Mouse (Mus musculus) olfactory bulb, adult 2 months (tissue): ENCODE results near the gene Syne2. TPM values are rescaled to one million over a fixed set of nuclear protein-coding genes. Genes with fewer than 3 reads are reported as not detected.

Source experiments
- H3K27ac ChIP-seq: fragments of 200-500 bp; 2 replicates; pipeline ENCODE4 v1.5.1; 2012; ENCODE audit warnings: low read depth, low read length; ENCODE audit not compliant: insufficient read depth
- H3K4me1 ChIP-seq: fragments of 200-500 bp; 2 replicates; pipeline ENCODE4 v1.6.1; 2012; ENCODE audit warnings: low read length; ENCODE audit not compliant: control insufficient read depth, insufficient read depth
- H3K4me3 ChIP-seq: fragments of 200-500 bp; 2 replicates; pipeline ENCODE4 v1.5.1; 2012; ENCODE audit warnings: mild to moderate bottlenecking, low read depth, low read length, moderate library complexity; ENCODE audit not compliant: insufficient read depth
- CTCF ChIP-seq: fragments of 200-500 bp; IDR thresholded peaks from 2 replicates; pipeline ENCODE4 v1.5.1; 2012; ENCODE audit warnings: low read depth, mild to moderate bottlenecking, low read length, moderate library complexity; ENCODE audit not compliant: insufficient read depth
- POLR2A ChIP-seq: fragments of 200-500 bp; IDR thresholded peaks from 2 replicates; pipeline ENCODE4 v1.6.1; 2012; ENCODE audit warnings: mild to moderate bottlenecking, low read depth, low read length, moderate library complexity; ENCODE audit not compliant: insufficient read depth
- WGBS: fragments of 180-500 bp; shearing (Covaris S2); methylation state at CpG from one replicate; pipeline ENCODE4 v1.1.7; 2018; 5-methylcytosine and 5-hydroxymethylcytosine counted together
- polyA plus RNA-seq: library from polyadenylated mRNA; stranded (reverse); fragments of >200 nt; gene quantifications from 2 replicates; pipeline ENCODE4 v1.2.4, GENCODE M21; 2012; ENCODE audit warnings: low replicate concordance; ENCODE audit not compliant: missing spikeins, insufficient read depth, insufficient read length

The Syne2 gene
- polyA plus RNA-seq, 1 experiment = not detected

- WGBS = 57% methylated on average over 11 of the region's 11 CpGs
- TF ChIP-seq CTCF (no peak), POLR2A (no peak)
These were observed 21.3 kb downstream of the Syne2 start for GRCm38 (mm10) chr12:75839083-75839736.

GRCm38 (mm10) chr12:75841183-75841582 is 23.2 kb downstream of the Syne2 start:
- Histone ChIP-seq H3K27ac (no peak overlapping the region), H3K4me1 (no peaks in the 10 kb centered on the region), H3K4me3 (no peak overlapping the region)
- 83% methylated on average over 7 of the region's 7 CpGs for WGBS
- no peak for TF ChIP-seq CTCF
- TF ChIP-seq POLR2A = no peak

More at GRCm38 (mm10) chr12:75839083-75839736, 21.3 kb downstream of the Syne2 start:
- Histone ChIP-seq H3K4me1 (no peaks in the 10 kb centered on the region), H3K27ac (no peak overlapping the region), H3K4me3 (no peak overlapping the region)

GRCm38 (mm10) chr12:75844311-75844710 is 26.4 kb downstream of the Syne2 start:
- no peak overlapping the region for H3K27ac ChIP-seq
- no peaks in the 10 kb centered on the region for H3K4me1 ChIP-seq
- no peak for TF ChIP-seq CTCF
- TF ChIP-seq POLR2A = no peak
- 87% methylated on average over 4 of the region's 4 CpGs for WGBS
- no peak overlapping the region for H3K4me3 ChIP-seq

- 87% methylated on average over 9 of the region's 9 CpGs for WGBS
- Histone ChIP-seq H3K4me3 (no peak overlapping the region), H3K4me1 (no peaks in the 10 kb centered on the region), H3K27ac (no peak overlapping the region)
- no peak for TF ChIP-seq POLR2A
These were observed 27.1 kb downstream of the Syne2 start for GRCm38 (mm10) chr12:75845070-75845469.

- TF ChIP-seq CTCF = no peak
- no peak for TF ChIP-seq POLR2A
- Histone ChIP-seq H3K4me1 (no peaks in the 10 kb centered on the region), H3K27ac (no peak overlapping the region), H3K4me3 (no peak overlapping the region)
- WGBS = 82% methylated on average over 12 of the region's 12 CpGs
These were observed 28.6 kb downstream of the Syne2 start for GRCm38 (mm10) chr12:75846513-75846912.

GRCm38 (mm10) chr12:75850205-75850604 is 32.3 kb downstream of the Syne2 start:
- 78% methylated on average over 3 of the region's 3 CpGs for WGBS
- Histone ChIP-seq H3K27ac (no peak overlapping the region), H3K4me3 (no peak overlapping the region), H3K4me1 (no peaks in the 10 kb centered on the region)
- TF ChIP-seq POLR2A (no peak), CTCF (no peak)

- no peaks in the 10 kb centered on the region for H3K4me1 ChIP-seq
- WGBS = 87% methylated on average over 8 of the region's 8 CpGs
- TF ChIP-seq CTCF = no peak
- no peak overlapping the region for H3K27ac ChIP-seq
- no peak overlapping the region for H3K4me3 ChIP-seq
These were observed 33.5 kb downstream of the Syne2 start for GRCm38 (mm10) chr12:75851481-75851880.

GRCm38 (mm10) chr12:75852384-75852783 is 34.5 kb downstream of the Syne2 start:
- Histone ChIP-seq H3K27ac (no peak overlapping the region), H3K4me3 (no peak overlapping the region), H3K4me1 (no peaks in the 10 kb centered on the region)
- WGBS = 75% methylated on average over 6 of the region's 6 CpGs
- TF ChIP-seq CTCF (no peak), POLR2A (no peak)

- Histone ChIP-seq H3K4me3 (no peak overlapping the region), H3K27ac (no peak overlapping the region), H3K4me1 (no peaks in the 10 kb centered on the region)
- WGBS = 49% methylated on average over 8 of the region's 8 CpGs
- TF ChIP-seq CTCF (no peak), POLR2A (no peak)
These were observed 35.6 kb downstream of the Syne2 start for GRCm38 (mm10) chr12:75853559-75853958.

GRCm38 (mm10) chr12:75855051-75855453 is 37.1 kb downstream of the Syne2 start:
- Histone ChIP-seq H3K4me1 (no peaks in the 10 kb centered on the region), H3K27ac (no peak overlapping the region), H3K4me3 (no peak overlapping the region)
- 73% methylated on average over 7 of the region's 7 CpGs for WGBS
- TF ChIP-seq POLR2A = no peak
- TF ChIP-seq CTCF = no peak
